Mouse (Mus musculus) liver, embryonic 14.5 days (tissue): ENCODE data around the gene Unc13d. TPM values are rescaled to one million over a fixed set of nuclear protein-coding genes. Genes with fewer than 3 reads are reported as not detected.

Experiments
- ATAC-seq: fragments of 200-750 bp; cut with Nextera tagmentation; 2 replicates; pipeline ENCODE4 v1.8.0; 2017; ENCODE audit warnings: moderate number of reproducible peaks, mild to moderate bottlenecking, moderate library complexity; ENCODE audit not compliant: insufficient read depth
- DNase-seq, 3 experiments: peaks; one replicate each; pipeline ENCODE4 v3.0.0-alpha.2; 2012 to 2013; ENCODE audit warnings: low read depth in 3 of 3, low spot score in 3 of 3
- H3K27ac ChIP-seq: fragments of 300-500 bp; sonication (generic); 2 replicates; pipeline ENCODE4 v1.5.1; 2014; ENCODE audit warnings: moderate library complexity, mild to moderate bottlenecking, control low read depth, inconsistent platforms
- H3K27me3 ChIP-seq: fragments of 300-500 bp; sonication (generic); 2 replicates; pipeline ENCODE4 v1.6.1; 2014; ENCODE audit warnings: mild to moderate bottlenecking, low read length, moderate library complexity; ENCODE audit not compliant: control insufficient read depth, insufficient read depth
- H3K36me3 ChIP-seq: fragments of 300-500 bp; sonication (generic); replicated peaks from 2 replicates; pipeline ENCODE4 v1.6.1; 2014; ENCODE audit warnings: low read depth; ENCODE audit not compliant: control insufficient read depth, insufficient read depth
- H3K4me1 ChIP-seq, 2 experiments: fragments of 200-500 bp in 1 of 2; fragments of 300-500 bp in 1 of 2; sonication (generic) in 1 of 2; replicated peaks; 2 replicates each; pipeline ENCODE4 v1.6.1; 2012 to 2014; ENCODE audit warnings: antibody characterized with exemption in 1 of 2, inconsistent platforms in 1 of 2, low read length in 1 of 2; ENCODE audit not compliant: control insufficient read depth in 2 of 2, insufficient read depth in 2 of 2
- H3K4me2 ChIP-seq: fragments of 300-500 bp; sonication (generic); 2 replicates; pipeline ENCODE4 v1.6.1; 2014; ENCODE audit warnings: low read depth, mild to moderate bottlenecking, control low read depth, moderate library complexity
- H3K4me3 ChIP-seq, 2 experiments: fragments of 200-500 bp in 1 of 2; fragments of 300-500 bp in 1 of 2; sonication (generic) in 1 of 2; 2 replicates each; pipeline ENCODE4 v1.5.1; 2012 to 2014; ENCODE audit warnings: low read depth in 2 of 2, low read length in 2 of 2, mild to moderate bottlenecking in 2 of 2, control low read depth in 1 of 2, inconsistent platforms in 1 of 2, moderate library complexity in 1 of 2; ENCODE audit not compliant: insufficient read depth in 1 of 2
- H3K9ac ChIP-seq: fragments of 300-500 bp; sonication (generic); replicated peaks from 2 replicates; pipeline ENCODE4 v1.6.1; 2014; ENCODE audit warnings: mild to moderate bottlenecking, control low read depth, moderate library complexity
- H3K9me3 ChIP-seq: fragments of 300-500 bp; sonication (generic); 2 replicates; pipeline ENCODE4 v1.6.1; 2016; ENCODE audit warnings: low read length, mixed read lengths; ENCODE audit not compliant: control insufficient read depth
- CTCF ChIP-seq: IDR thresholded peaks from 2 replicates; pipeline ENCODE4 v1.5.1; 2016; ENCODE audit warnings: antibody characterized with exemption, low read depth, control low read depth
- EP300 ChIP-seq: IDR thresholded peaks from 2 replicates; pipeline ENCODE4 v1.6.1; 2016; ENCODE audit warnings: antibody characterized with exemption, low read depth
- WGBS: fragments of 180-500 bp; shearing (Covaris S2); extraction: QIAGEN DNeasy Blood & Tissue Kit; methylation state at CpG from one replicate; pipeline ENCODE4 v1.1.7; 2014; ENCODE audit not compliant: insufficient replicate concordance; 5-methylcytosine and 5-hydroxymethylcytosine counted together
- polyA plus RNA-seq, 2 experiments: library from polyadenylated mRNA; depleted of rRNA in 1 of 2; stranded (reverse) in 1 of 2; unstranded in 1 of 2; fragments of >200 nt; fragmentation: Nextera tagmentation in 1 of 2; extraction: Ambion mirVana in 1 of 2; gene quantifications; 2 replicates each; pipeline versions ENCODE4 v1.2.1 to v1.2.3; 2012 to 2014

The Unc13d gene
- polyA plus RNA-seq, 2 experiments: 16.8 to 18.7 TPM

DNA sequence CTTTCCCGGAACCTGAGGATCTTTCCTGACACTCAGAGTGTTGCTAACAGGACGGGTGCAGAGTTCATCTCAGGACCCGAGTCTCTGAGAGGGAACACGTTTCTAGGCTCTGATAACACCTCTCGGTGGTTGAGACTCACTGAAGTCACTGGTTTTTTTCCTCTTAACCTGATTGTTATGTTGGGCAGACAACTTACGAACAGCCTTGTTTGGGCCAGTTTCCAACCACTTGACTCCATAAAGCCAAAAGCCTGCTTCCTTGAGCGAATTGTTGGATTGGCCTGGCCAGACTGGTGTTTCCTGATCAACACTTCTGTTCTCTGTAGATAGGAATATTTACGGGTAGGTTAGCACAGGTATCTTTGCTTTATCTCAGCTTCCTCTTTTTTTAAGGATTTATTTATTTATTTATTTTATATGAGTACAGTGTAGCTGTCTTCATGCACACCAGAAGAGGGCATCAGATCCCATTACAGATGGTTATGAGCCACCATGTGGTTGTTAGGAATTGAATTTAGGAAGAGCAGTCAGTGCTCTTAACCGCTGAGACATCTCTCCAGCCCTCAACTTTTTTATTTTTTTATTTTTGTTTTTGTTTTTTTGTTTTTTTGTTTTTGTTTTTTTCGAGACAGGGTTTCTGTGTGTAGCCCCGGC is 11.1 kb upstream of the Unc13d start:
- TF ChIP-seq CTCF (no peak), EP300 (no peak)
- Histone ChIP-seq H3K36me3 (peaks cover 5% of the 10 kb centered on the region), H3K4me2 (peak overlapping the region; percentile 29; the same call in 1 of the 2 replicates), H3K4me1 (peaks cover 39 to 45% of the 10 kb centered on the region in 2 experiments), H3K9me3 (no peaks in the 10 kb centered on the region), H3K27ac (peak overlapping the region; percentile 14; the same call in 1 of the 2 replicates), H3K27me3 (no peaks in the 10 kb centered on the region), H3K9ac (no peak overlapping the region; the same call in 1 of the 2 replicates), H3K4me3 (no peak overlapping the region)
- ATAC-seq (no peak), DNase-seq (no peak)
- WGBS: 22% methylated on average over 11 of the region's 11 CpGs

DNA sequence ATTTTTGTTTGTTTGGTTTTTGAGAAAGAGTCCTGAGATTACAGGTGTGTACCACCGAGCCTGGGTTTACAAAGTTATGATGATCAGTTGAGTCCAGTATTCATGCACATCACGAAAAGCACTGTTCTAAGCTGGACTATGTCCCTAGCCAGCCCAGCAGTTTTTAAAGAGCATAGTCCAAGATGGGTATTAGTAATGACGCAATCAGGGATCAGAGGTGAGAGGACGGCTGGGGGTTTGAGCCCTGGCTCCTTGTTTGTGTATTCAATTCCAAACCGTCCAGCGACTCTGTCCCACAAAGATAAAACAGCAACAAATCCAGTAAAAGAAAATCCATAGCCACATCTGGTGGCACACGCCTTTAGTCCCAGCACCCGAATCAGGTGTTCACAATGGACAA is 10.4 kb upstream of the Unc13d start:
- Histone ChIP-seq H3K9me3 (no peaks in the 10 kb centered on the region), H3K4me3 (no peak overlapping the region; a peak in 1 of 4 replicates), H3K4me2 (peak overlapping the region; percentile 83), H3K4me1 (peaks cover 36 to 42% of the 10 kb centered on the region in 2 experiments), H3K36me3 (peaks cover 12% of the 10 kb centered on the region), H3K27ac (no peak overlapping the region; the same call in 1 of the 2 replicates), H3K27me3 (no peaks in the 10 kb centered on the region), H3K9ac (peak overlapping the region; percentile 77)
- DNase-seq: no peak
- 48% methylated on average over 8 of the region's 8 CpGs for WGBS
- ATAC-seq: no peak
- TF ChIP-seq CTCF: no peak
- no peak for TF ChIP-seq EP300

GRCm38 (mm10) chr11:116087194-116088130 is 9.7 kb upstream of the Unc13d start:
- Histone ChIP-seq H3K36me3 (peaks cover 17% of the 10 kb centered on the region), H3K4me3 (peak overlapping the region; percentile 64 to 79), H3K4me1 (peaks cover 36 to 42% of the 10 kb centered on the region in 2 experiments), H3K9me3 (no peaks in the 10 kb centered on the region), H3K27ac (peak overlapping the region; percentile 75), H3K4me2 (peak overlapping the region; percentile 83), H3K9ac (peak overlapping the region; percentile 77), H3K27me3 (no peaks in the 10 kb centered on the region)
- no peak for TF ChIP-seq EP300
- peak; percentile 98 for TF ChIP-seq CTCF
- ATAC-seq (peak; percentile 78), DNase-seq (peak; percentile 72 to 82 (median 73))
- 2% methylated on average over 31 of the region's 31 CpGs for WGBS

GRCm38 (mm10) chr11:116086258-116087193 is 8.8 kb upstream of the Unc13d start, which contains the start of gene Wbp2:
Wbp2 (minus strand) TSS chr11:116086995.
- ATAC-seq: peak; percentile 93
- Histone ChIP-seq H3K4me3 (peak within 1 kb of the TSS; percentile 64 to 98), H3K4me1 (peaks cover 36 to 42% of the 10 kb centered on the region in 2 experiments), H3K9me3 (no peaks in the 10 kb centered on the region), H3K9ac (peak within 1 kb of the TSS; percentile 77), H3K4me2 (peak within 1 kb of the TSS; percentile 83), H3K27ac (peak within 1 kb of the TSS; percentile 87), H3K27me3 (no peaks in the 10 kb centered on the region), H3K36me3 (peaks cover 26% of the 10 kb centered on the region)
- DNase-seq: peak; percentile 99
- TF ChIP-seq CTCF (peak; percentile 52), EP300 (no peak)
- 6% methylated on average over 41 of the region's 43 CpGs for WGBS
